ENCODE assay signal across 28 mouse cellular contexts in genomic region chr10:67176031-67176430, GRCm38 (mm10).
DNase-seq lines count a peak whose midpoint lies in the region; ATAC-seq and TF ChIP-seq lines count a peak whose summit lies in the region.
"Had no signal": no experiment of that assay in that cellular context is flagged by ENCODE, and none has a peak within 500 bp of the region (broad histone marks: within the 10 kb centered on the region; RNA-seq: fewer than 3 reads in every experiment).

No protein-coding gene starts in this region.

- dilution Hi-C loops in CH12.LX (cut with MboI; ENCODE audit: extremely low pct_ligation_motif_present, extremely low pct_unique_long_range_greater_than_20kb, low sequenced_read_pairs): no loop called here

- no peak for TF ChIP-seq RAD21 in CH12.LX (IDR thresholded peaks at IDR 0.05; ENCODE audit: low read depth, low read length)

- H3K4me1 ChIP-seq in CH12.LX (ENCODE audit: control insufficient read depth in 1 of 2, insufficient read depth in 2 of 2): peaks cover 2 to 36% of the 10 kb centered on the region in 2 experiments; a peak in 3 of 4 replicates
- H3K4me1 ChIP-seq in intestine, embryonic 15.5 days (replicated peaks): peaks cover 5% of the 10 kb centered on the region; the same call in 1 of the 2 replicates
- H3K4me1 ChIP-seq in small intestine, adult 2 months (ENCODE audit: control insufficient read depth, insufficient read depth, insufficient read length, low read length): peaks cover 12% of the 10 kb centered on the region; the same call in 1 of the 2 replicates
- H3K4me1 ChIP-seq: forebrain, embryonic 12.5 days had no signal

- 56% methylated on average over 7 of the region's 7 CpGs for WGBS in intestine, embryonic 15.5 days
- 21% methylated on average over 7 of the region's 7 CpGs for WGBS in small intestine, adult 2 months

- TF ChIP-seq POLR2A in CH12.LX (IDR thresholded peaks at IDR 0.05; ENCODE audit: low read depth, low read length): no peak
- no peak for TF ChIP-seq POLR2A in small intestine, adult 2 months (IDR thresholded peaks at IDR 0.05; ENCODE audit: low read depth, low read length)

- in situ Hi-C loops in CH12.LX (cut with MboI; ENCODE audit: low pct_ligation_motif_present, low pct_unique_long_range_greater_than_20kb, low sequenced_read_pairs): no loop called here

- TF ChIP-seq EP300 in CH12.LX (IDR thresholded peaks at IDR 0.05; ENCODE audit: low read length): no peak

- peak; percentile 67 for DNase-seq in kidney, adult 9 months
- no peak for DNase-seq in kidney, postnatal 25 days
- no peak for DNase-seq in CH12.LX (ENCODE audit: extremely low read depth)
- DNase-seq in layer of hippocampus, postnatal 36 days: no peak
- no peak for DNase-seq in urinary bladder, adult 18-20 months (ENCODE audit: low spot score in 2 of 2)
- DNase-seq in urinary bladder, postnatal 4 days (ENCODE audit: low spot score in 2 of 2): no peak
- DNase-seq: adrenal gland, adult 2 months; adrenal gland, postnatal 36 days; cerebellum, adult 18-20 months; cerebellum, postnatal 10 days; forebrain, postnatal 0 days; heart, adult 2 months; heart, postnatal 10 days; left cerebral cortex, postnatal 4 days; lung, embryonic 14.5 days; right cerebral cortex, postnatal 25 days; spleen, adult 18-20 months; thymus, postnatal 25 days had no signal

- H3K36me3 ChIP-seq in CH12.LX (replicated peaks in 1 of 2; ENCODE audit: control insufficient read depth in 1 of 2, insufficient read depth in 1 of 2, low read length in 1 of 2): peaks cover 3 to 14% of the 10 kb centered on the region in 2 experiments
- no peaks in the 10 kb centered on the region for H3K36me3 ChIP-seq in intestine, embryonic 15.5 days
- H3K36me3 ChIP-seq in small intestine, adult 2 months (ENCODE audit: control insufficient read depth, insufficient read depth, low read length): no peaks in the 10 kb centered on the region; the same call in 1 of the 2 replicates
- H3K36me3 ChIP-seq: forebrain, embryonic 12.5 days; heart, embryonic 13.5 days had no signal

- H3K27ac ChIP-seq in CH12.LX (ENCODE audit: insufficient read depth, low read depth): no peak overlapping the region
- H3K27ac ChIP-seq in intestine, embryonic 15.5 days: peak overlapping the region; percentile 67
- peak overlapping the region; percentile 98 for H3K27ac ChIP-seq in small intestine, adult 2 months (ENCODE audit: insufficient read depth, low read depth, low read length)
- H3K27ac ChIP-seq: forebrain, embryonic 12.5 days; heart, adult 2 months; hindbrain, embryonic 14.5 days; layer of hippocampus, adult 2 months; liver, embryonic 14.5 days had no signal

- H3K9me3 ChIP-seq in CH12.LX (replicated peaks; ENCODE audit: low read length): no peaks in the 10 kb centered on the region
- no peaks in the 10 kb centered on the region for H3K9me3 ChIP-seq in intestine, embryonic 15.5 days
- H3K9me3 ChIP-seq: forebrain, embryonic 12.5 days; heart, embryonic 13.5 days had no signal

- peak; percentile 88 for ATAC-seq in intestine, embryonic 15.5 days
- ATAC-seq: CD4-positive, CD25-positive, alpha-beta regulatory T cell, adult 4 months; forebrain, postnatal 0 days; midbrain, embryonic 16.5 days had no signal

- no peak for TF ChIP-seq CTCF in CH12.LX (conservative IDR thresholded peaks at IDR 0.05 in 1 of 2, IDR thresholded peaks at IDR 0.05 in 1 of 2; ENCODE audit: low read depth in 2 of 2, low read length in 2 of 2)
- TF ChIP-seq CTCF in small intestine, adult 2 months (IDR thresholded peaks at IDR 0.05; ENCODE audit: extremely low read depth, insufficient read length, insufficient replicate concordance, low read depth, low read length): no peak

- peaks cover 50% of the 10 kb centered on the region for H3K79me2 ChIP-seq in CH12.LX (replicated peaks; ENCODE audit: control insufficient read depth, extremely low read depth, insufficient read depth, poor library complexity, severe bottlenecking)

- no peak overlapping the region for H3K4me3 ChIP-seq in CH12.LX (replicated peaks in 1 of 3; ENCODE audit: low read depth in 2 of 3, low read length in 2 of 3, poor library complexity in 1 of 3)
- H3K4me3 ChIP-seq in intestine, embryonic 15.5 days (replicated peaks): no peak overlapping the region
- no peak overlapping the region for H3K4me3 ChIP-seq in small intestine, adult 2 months (ENCODE audit: low read depth, low read length)
- H3K4me3 ChIP-seq: forebrain, embryonic 12.5 days; heart, adult 2 months; heart, embryonic 13.5 days; layer of hippocampus, adult 2 months had no signal

- no peak overlapping the region; the same call in 1 of the 2 replicates for H3K4me2 ChIP-seq in CH12.LX (ENCODE audit: insufficient read depth, low read depth, poor library complexity, severe bottlenecking)
- H3K4me2 ChIP-seq in intestine, embryonic 15.5 days (replicated peaks): peak overlapping the region; percentile 35
- H3K4me2 ChIP-seq: forebrain, embryonic 12.5 days; heart, embryonic 13.5 days; hindbrain, embryonic 14.5 days; lung, embryonic 14.5 days; midbrain, embryonic 11.5 days had no signal

- H3K27me3 ChIP-seq in CH12.LX (replicated peaks): no peaks in the 10 kb centered on the region
- H3K27me3 ChIP-seq in intestine, embryonic 15.5 days (replicated peaks): no peaks in the 10 kb centered on the region
- no peaks in the 10 kb centered on the region; the same call in 1 of the 2 replicates for H3K27me3 ChIP-seq in small intestine, adult 2 months (ENCODE audit: control insufficient read depth, insufficient read depth, low read length)
- H3K27me3 ChIP-seq: forebrain, embryonic 12.5 days; heart, embryonic 13.5 days had no signal

- no peak overlapping the region for H3K9ac ChIP-seq in CH12.LX (ENCODE audit: insufficient read depth, low read depth)
- no peak overlapping the region for H3K9ac ChIP-seq in intestine, embryonic 15.5 days
- H3K9ac ChIP-seq: forebrain, embryonic 12.5 days; forebrain, postnatal 0 days; heart, embryonic 13.5 days; hindbrain, embryonic 14.5 days; liver, embryonic 14.5 days; lung, embryonic 14.5 days had no signal

TF ChIP-seq in CH12.LX, 34 proteins besides CTCF, POLR2A, EP300 and RAD21:
- TF ChIP-seq ZNF384 (IDR thresholded peaks at IDR 0.05; ENCODE audit: low read depth, low read length): peak; percentile 9; the same call in 1 of the 2 replicates
- no peak for TF ChIP-seq SMC3 (IDR thresholded peaks at IDR 0.05; ENCODE audit: low read depth, low read length)
